Mouse (Mus musculus): ENCODE data around the gene Phb2.
A peak's percentile ranks its signal among the peaks of the same experiment; 100 is the strongest.
"Not testable (repeated sequence)": the region's sequence is repeated elsewhere in the genome, so short reads cannot be mapped to it uniquely, and the experiment has no call there.

Gene Phb2

DNA sequence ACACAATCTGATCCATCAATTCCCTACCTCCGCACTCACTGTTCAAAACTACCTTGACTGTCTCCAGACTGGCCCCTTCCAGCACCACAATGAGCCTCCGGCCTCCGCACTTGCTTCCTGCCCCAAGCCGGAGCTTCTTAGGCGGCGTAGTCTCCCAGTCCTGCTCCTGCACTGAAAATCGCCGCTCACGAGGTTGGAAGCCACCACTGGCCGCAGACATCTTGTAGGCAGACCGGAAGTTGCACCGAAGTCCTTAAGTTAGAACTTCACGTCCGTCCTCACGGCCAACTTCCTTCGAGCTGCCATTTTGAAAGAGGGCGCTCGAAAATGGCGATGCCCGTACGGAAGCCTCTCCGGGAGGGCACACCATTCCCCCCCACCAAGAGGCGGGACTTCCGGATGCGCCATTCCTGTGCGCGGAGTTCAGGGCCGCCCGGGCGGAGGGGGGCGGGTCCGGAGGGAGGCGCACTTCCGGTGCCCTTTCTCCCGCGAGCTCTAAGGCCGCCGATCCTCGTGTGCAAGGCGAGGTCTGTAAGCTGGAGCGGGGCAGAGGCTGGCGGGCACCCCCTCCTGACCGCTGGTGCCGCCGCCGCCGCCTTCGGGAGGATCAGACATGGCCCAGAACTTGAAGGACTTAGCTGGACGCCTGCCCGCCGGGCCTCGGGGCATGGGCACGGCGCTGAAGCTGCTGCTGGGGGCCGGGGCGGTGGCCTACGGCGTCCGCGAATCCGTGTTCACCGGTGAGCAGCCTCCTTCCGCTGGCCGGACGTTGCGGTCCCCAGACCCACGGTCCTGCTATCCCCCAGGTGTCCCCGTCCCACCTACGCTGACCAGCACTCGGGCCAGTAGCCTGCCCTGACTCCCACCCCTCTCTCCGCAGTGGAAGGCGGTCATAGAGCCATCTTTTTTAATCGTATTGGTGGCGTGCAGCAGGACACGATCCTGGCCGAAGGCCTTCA, at the start of gene Phb2, which contains the start of gene Emg1:
TSS of gene Phb2 (plus strand) at position 513 of the 959 bp plus-strand sequence.
TSS of gene Emg1 (minus strand) at position 355 of the 959 bp plus-strand sequence.
- DNase-seq = peak; percentile 95

DNA sequence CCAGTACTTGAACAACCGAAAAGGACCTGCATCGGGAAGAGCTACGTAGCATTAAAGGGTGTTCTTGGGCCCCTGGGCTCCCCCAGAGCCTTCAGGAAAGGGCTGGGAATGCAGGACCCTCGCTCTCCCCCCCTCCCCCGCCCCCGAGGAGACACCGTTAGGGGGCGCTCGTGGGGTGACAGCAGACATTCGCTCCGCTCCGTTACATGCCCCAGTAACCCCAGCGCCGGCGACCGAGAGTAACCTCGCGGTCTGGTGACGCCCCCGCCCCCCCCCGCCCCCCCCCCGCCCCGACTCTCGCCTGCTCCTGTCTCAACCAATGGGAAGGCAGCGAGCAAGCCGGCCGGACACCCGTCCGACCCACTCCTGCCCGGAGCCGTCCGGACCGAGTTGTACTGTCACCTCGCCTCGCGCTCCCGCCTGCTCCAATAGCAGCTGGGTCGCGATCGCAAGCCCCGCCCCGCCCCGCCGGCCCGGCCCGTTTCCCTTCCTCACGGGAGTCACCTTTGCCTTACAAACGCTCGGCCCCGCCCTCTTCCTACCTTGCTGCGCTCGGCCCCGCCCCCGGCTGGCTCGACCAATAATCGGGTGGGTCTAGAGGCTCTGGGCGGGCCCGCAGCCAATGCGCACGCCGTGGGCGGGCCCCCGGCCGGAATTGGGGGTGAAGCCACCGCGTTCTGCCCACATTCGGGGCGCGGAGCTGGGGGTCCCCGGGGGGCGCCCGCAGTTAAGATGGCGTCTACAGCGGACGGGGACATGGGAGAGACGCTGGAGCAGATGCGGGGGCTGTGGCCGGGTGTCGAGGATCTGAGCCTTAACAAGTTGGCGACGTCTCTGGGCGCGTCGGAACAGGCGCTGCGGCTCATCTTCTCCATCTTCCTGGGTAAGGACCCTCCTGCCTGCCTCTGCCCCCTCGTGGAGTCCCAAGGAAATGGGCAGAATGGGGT, 49.4 kb upstream of the Phb2 start, which contains the start of gene Lpcat3:
TSS of gene Lpcat3 (plus strand) at position 551 of the 947 bp plus-strand sequence.
- DNase-seq = peak; percentile 99

DNA sequence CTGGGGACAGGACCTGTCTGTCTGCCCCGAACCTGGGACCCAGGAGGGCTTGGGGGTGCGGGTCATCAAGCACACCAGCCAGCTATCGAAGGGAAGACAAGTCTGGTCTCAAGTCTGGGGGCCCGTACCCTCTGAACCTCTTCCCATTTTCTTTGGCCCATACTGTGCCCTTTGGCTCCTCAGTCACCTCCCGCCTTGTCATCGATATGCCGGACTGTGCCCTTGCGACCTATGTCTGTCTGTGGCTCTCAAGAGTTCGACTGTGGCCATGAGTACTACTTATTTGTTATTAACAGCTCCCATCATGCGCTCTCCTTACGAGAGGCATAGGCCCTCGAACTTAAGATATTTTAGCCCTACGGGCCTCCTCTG, 48.7 kb upstream of the Phb2 start:
- DNase-seq = no peak

DNA sequence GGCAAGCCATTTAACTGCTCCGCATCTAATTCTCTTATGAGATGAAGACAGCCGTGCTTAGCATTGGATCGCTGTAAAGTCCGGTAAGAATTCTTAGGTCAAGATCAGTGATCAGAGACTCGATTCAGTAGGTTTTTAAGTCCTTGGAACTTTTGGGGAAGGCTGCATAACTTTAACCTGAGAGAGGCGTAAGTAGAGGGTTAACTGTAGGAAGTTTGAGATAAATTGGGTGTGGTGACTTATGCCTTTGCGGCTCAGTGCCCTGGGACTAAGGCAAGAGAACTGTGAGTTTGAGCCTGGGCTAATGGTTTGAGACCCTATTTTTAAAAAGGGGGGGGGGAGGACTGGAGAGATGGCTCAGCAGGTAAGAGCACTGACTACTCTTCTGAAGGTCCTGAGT, 47.9 kb upstream of the Phb2 start:
- no peak for DNase-seq

DNA sequence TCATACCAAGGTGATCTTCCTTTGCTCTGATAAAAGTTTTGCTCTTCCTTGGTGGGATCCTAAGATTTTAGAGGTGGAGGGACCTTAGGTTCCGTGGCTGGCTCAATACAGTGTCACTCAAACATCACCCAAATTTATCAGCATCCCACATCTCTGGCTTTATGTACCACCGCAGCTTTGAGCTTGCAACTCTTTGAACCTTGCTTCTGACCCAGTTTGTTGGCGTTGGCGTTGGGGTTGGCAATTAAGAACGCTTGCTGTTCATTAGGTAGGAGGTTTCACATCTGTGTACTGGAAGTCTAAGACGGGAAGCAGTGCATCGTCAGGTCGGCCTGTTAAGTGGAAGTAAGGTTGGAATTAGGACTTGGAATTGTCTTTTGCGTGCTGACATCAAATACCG, 47.1 kb upstream of the Phb2 start:
- DNase-seq = no peak

DNA sequence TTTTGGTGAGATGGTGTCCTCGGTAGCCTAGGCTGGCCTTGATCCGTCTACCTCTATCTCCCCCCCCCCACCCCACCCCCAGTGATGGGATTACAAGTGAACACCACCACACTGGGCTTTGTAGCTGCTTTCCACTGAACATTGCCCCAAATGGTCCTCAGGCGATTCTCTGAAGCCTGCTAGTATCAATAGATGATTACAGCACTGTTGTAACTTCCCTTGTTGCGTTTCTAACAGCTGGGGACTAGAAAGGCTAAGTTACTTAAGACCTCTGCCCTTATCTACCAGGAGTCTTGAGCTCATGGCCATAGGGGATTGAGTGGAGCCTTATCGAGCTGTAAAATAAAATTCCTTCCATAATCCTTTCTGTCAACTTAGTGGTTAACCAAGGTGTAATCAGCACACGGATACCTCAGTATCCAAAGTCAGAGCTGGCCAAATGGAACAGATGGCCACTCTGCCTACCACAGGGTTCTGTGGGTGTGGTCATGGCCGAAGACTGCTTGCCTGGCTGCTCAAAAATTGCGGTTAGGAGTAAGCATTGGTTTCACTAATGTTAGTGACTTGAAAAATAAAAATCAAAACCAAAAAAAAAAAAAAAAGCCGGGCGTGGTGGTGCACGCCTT, 42.8 kb upstream of the Phb2 start:
- peak; percentile 76 for DNase-seq

DNA sequence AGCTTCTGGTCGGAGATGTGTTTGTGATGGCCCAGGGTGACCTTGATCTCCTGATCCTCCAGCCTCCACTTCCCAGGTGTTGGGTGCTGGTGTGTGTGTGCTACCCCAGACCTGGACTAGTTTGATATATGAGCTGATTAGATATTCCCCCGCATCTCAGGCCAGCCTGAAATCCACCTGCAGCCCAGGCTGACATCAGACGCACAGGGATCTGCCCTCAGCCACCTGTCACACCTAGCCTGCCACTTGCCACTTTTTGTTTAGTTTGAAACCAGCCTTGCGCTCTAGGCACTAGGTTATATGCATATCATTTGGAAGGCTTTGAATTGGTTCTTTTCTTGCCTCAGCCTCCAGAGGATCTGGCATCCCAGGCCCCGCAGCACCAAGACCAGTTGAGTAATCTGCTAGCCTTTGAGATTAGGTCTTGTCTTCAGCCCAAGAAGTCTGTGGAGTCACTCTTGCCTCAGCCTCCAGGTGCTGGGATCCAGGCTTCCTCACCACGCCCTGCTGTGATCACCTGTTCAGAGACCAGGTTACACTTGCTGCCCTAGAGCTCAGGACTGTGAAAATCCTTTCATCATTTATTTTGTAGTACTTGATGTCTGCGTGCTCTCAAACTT, 41.7 kb upstream of the Phb2 start:
- DNase-seq = no peak

DNA sequence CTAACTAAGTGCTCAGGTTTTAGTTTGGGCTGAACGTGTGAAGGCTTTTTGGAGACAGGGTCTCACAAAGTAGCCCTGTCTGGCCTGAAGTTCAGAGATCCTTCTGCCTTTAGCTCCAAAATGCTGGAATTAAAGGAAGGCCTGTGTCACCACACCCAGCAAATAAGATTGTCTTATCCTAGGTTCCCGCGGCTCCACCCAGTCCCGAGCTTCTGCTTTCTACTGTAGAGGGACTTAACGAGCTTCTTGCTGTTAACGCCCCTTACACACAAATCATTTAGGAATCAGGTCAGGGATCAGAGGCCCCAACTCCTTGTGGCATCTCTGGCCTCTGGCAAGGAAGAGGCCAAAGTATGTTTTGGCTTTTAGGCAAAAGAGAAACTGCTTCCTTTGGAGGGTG, 40.0 kb upstream of the Phb2 start:
- no peak for DNase-seq

DNA sequence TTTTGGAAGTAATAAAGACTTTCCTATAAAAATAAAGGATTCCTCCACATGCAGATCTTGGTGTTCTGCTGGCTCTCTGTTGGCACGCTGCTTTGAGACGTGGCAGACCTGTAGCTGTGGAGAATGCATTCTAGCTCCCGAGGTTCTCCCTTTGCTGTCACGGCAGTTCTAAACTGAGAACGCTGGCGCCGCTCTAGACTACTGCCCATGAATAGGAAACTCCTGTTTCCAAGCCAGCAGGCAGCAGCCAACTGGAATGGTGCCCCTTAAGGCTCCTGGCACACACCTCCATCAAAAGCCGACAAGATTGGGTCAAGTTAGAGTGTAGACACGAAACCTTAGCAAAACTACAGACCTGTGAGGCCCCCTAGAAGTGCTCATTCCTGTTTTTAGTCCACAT, 38.5 kb upstream of the Phb2 start:
- DNase-seq = peak; percentile 61

DNA sequence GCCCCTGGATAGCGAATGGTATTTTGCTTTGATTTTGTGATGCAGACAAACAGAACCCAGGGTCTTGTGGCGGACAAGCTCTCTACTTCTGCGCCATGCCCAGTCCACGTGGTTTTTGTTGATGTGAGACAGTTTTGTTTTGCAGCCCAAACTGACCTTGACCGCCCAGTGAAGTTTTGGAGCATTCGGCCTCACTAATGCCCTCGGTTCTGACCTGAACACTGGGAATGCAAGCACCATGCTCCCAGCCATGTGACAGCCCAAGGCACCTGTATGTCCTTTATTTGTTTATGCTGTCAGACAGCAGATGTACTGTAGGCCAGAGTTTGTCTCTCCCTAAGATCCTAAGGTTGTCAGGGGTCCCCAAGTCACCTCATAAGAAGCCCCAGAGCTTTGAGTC, 37.5 kb upstream of the Phb2 start:
- no peak for DNase-seq

DNA sequence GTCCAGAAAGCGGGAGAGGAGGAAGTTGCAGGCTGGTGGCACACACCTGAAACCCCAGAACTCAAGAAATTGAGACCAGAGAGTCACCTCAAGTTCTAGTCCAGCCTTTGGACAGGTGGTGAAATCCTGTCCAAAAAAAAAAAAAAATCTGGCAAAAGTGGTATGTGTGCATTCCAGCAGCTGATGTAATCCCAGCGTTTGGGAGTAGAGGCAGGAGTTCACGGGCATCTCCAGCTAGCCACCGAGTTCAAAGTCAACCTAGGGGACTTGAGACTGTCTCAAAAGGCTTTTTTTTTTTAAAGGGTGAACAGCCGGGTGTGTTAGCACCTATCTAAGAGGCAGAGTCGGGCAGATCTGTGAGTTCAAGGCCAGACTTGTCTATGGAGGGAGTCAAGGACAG, 36.0 kb upstream of the Phb2 start:
- no peak for DNase-seq

DNA sequence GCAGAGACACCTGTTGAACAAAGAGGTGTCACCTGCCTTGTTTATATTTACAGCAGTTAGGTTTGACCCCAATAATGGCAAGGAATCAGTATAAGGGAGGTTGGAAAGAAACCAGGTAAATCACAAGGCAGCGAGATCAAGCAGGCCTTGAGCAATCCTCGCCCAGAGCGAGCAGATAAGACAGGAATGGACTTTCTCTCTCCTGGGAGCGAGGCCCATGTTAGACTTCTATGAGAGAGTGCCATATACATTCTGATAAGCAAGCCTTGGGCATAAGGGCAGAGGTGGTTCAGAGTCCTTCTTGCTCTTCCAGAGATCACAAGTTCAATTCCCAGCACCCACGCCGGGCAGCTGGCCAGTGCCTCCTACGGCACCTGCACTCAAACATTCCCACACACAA, 33.4 kb upstream of the Phb2 start:
- DNase-seq = no peak

DNA sequence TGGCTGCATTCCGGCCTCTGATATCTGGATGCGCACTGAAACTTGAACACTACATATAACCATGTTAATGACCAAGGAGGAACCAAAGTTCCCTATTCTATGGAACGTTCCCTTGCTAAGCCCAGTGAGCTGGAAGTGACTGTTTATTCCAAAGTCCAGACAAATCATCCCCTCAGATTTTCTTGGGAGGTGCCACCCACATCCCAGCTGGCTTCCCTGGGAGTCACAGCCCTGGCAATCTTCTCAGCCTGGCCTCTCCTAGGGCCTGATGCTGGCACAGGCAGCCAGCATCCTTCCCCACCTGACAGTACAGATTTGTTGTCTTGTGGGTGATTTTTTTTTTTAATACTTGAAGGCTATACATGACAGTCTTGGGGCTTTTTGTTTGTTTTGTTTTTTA, 32.6 kb upstream of the Phb2 start:
- no peak for DNase-seq

DNA sequence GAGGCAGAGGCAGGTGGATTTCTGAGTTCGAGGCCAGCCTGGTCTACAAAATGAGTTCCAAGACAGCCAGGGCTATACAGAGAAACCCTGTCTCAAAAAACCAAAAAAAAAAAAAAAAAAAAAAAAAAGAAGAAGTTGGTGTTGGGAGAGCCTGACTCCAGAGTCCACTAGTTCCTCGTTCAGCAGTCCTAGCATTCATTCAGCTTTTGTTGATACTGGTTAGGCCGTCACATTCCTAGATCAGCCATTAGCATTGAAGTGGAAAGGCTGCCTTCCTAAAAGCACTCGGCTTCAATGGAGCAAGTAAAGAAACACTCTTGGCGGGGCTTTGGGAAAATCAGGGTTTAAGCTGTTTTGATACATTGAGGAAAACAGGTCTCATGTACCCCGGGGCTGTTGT, 29.8 kb upstream of the Phb2 start:
- DNase-seq = not testable (repeated sequence)

DNA sequence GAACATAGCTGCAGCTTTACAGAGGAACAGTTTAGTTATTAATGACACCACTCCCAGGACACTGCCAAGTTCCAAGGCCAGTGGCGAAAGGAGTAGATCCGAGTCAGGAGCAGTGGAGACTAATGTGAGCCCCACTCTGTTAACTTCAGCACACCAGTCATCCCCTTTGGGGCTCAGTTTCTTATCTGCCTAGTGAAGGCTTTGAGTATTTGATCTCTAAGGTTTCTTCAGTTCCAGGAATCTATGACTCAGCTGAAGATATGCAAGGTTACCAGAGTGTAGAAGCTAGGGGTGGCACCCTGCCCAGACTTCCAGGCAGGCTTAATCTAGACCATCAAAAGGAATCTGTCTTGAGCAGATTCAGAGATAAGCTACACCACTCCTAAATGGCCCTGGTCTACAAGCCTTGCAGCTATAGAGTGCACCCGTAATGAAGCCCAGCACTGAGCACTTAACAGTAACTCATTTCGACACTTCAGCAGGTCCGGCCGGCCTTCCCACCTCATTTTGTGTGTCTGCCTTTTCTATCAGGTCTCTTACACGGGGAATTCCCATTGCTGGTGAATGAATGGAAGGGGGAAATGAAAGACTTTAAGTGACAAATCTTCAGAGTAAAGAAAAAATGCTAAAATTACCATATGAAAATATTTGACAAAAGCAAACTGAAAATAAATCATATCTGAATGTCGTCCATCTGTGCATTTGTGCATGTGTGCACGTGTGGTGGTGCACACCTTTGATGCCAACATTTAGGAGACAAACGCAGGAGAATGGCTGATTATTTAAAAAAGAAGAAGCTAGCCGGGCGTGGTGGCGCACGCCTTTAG, 28.3 kb upstream of the Phb2 start:
- DNase-seq = no peak

DNA sequence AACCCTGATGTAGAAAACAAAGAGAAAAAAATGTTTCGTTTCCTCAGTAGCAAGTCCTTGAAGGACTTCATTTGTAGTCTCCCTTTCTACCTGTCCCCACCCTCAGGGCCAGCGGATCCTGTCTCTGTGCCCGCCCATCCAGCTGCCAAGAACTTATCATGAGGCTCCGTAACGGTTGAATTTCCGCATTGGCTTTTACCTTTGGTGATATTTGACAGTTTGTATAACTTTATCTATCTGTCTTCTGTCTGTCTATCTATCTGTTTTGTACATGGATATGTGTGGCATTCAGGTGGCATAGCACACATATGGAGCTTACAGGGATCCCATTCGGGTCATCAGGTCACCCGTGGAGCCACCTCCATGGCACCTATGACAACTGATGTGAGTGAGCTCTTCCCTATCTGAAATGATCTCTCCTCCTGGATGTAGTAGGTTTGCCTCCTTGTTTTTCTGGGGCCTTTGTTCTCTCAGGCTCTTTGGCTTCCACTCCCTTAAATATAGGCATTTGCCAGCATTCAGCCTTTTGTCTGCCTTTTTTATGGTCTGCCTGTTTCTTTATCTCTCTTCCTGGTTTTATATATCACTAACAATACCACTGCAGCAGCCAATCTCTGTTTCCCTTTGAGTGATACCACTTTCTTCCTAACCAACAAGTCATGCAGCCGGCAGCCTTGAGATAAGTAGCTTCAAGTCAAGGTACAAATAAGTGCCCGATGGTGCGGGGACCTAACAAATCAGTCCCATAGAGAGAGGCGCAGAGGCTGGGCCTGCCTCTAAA, 26.3 kb upstream of the Phb2 start:
- no peak for DNase-seq

DNA sequence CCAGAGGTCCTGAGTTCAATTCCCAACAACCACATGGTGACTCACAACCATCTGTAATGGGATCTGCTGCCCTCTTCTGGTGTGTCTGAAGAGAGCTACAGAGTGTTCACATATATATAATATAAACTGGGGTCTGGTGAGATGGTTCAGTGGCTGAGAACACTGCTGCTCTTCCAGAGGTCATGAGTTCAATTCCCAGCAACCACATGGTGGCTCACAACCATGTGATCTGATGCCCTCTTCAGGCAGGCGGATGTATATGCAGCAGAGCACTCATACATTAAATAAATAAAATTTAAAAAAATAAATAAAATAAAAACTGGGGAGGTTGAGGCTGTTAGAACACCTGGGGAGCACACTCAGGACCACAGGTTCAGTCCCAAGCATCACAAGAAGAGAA, 25.5 kb upstream of the Phb2 start:
- not testable (repeated sequence) for DNase-seq

DNA sequence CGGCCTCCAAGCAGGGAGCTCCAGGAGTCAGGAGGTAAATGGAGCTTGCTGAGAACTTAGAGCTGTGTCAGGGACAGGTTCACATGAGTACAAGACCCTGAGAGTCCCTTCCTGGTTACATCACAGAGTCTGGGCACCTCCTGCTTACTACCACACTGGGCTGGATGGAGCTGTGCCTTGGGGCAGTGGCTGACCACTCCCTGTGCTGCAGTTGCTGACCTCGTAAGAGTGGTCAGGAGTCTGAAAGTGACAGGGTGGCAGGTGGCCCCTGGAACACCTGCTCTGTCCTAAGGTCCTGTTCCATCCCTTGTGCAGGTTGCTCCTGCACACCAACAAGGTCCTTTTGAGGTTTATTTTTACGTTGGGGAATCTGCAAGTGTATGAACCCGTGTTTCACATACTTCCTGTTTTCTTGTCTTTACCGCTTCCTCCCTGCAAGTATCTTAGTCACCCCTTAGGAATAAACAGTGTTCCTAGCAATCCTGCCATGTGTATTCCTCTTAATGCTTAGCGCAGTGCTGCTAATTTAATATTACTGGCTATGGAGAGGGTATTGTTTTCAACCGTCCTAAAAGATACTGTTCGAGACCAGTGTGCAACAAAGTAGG, 23.9 kb upstream of the Phb2 start:
- no peak for DNase-seq

DNA sequence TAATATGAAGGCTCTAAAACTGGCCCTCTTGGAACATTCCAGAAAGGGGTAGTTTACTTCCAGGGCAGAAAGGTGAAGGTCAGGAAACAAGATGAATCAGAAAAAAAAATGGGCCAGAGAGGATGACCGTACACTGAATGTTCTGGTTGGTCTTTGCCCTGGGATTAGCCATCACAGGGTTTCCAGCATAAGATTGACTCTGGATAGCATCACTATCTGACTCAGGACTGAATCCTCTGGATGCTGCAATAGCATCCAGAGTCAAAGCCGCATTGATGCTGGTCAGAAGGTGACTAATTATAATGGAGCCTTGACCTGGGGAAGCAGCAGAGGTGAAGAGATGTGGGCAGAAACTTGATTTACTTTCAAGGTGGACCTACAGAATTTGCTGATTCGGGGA, 23.1 kb upstream of the Phb2 start:
- DNase-seq = no peak

DNA sequence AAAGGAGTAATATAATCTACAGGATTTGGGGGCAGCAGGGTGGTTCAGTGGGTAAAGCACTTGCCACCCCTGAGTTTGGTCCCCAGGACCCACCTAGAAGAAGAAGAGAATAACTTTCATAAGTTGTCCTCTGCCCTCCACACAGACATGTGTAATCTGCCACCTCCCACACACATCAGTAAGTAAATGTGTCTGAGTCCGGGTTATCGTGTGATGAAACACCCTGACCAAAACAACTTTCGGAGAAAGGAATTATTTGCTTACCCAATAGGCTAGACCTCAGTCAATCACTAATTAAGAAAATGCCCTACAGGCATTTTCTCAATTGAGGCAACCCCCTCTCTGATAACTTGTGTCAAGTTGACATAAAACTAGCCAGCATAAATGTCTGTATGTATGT, 21.6 kb upstream of the Phb2 start:
- no peak for DNase-seq

Data from cerebellum, adult 8-10 months (tissue).